Mouse (Mus musculus) C2C12 (cell line): ENCODE data around the gene Tnfrsf8.

Experiments used
- CEBPB ChIP-seq: IDR thresholded peaks from one replicate; pipeline ENCODE4 v1.6.1; 2011; ENCODE audit warnings: low read depth, mild to moderate bottlenecking, control low read depth, moderate library complexity
- CTCF ChIP-seq: IDR thresholded peaks from one replicate; pipeline ENCODE4 v1.5.1; 2011; ENCODE audit not compliant: control insufficient read depth, insufficient read depth, insufficient read length
- FOSL1 ChIP-seq: IDR thresholded peaks from one replicate; pipeline ENCODE4 v1.8.0; 2011; ENCODE audit warnings: mild to moderate bottlenecking, low read length; ENCODE audit not compliant: poor library complexity, insufficient read depth, severe bottlenecking
- MAX ChIP-seq: IDR thresholded peaks from one replicate; pipeline ENCODE4 v1.6.1; 2011; ENCODE audit warnings: mild to moderate bottlenecking, control low read depth
- MYOD1 ChIP-seq: IDR thresholded peaks from one replicate; pipeline ENCODE4 v1.6.1; 2011; ENCODE audit warnings: low read depth; ENCODE audit not compliant: control insufficient read depth, insufficient read length
- USF1 ChIP-seq: IDR thresholded peaks from one replicate; pipeline ENCODE4 v1.6.1; 2011; ENCODE audit warnings: low read depth, mild to moderate bottlenecking, control low read depth, moderate library complexity

GRCm38 (mm10) chr4:145271634-145272033 lies 43.3 kb downstream of the Tnfrsf8 start:
- TF ChIP-seq CTCF, result no peak
- TF ChIP-seq USF1, result no peak
- TF ChIP-seq MAX, result no peak
- no peak for TF ChIP-seq CEBPB
- TF ChIP-seq MYOD1, result no peak
- TF ChIP-seq FOSL1, result no peak
